Mouse (Mus musculus) hindbrain, postnatal 0 days (tissue): Measurements from ENCODE around the gene Ybx1. TPM values are rescaled to one million over a fixed set of nuclear protein-coding genes. Genes with fewer than 3 reads are reported as not detected.

ENCODE experiments used
- ATAC-seq: fragments of 200-750 bp; cut with Nextera tagmentation; 2 replicates; pipeline ENCODE4 v1.8.0; 2017; ENCODE audit warnings: mild to moderate bottlenecking, moderate TSS enrichment, moderate library complexity
- DNase-seq: peaks from one replicate; pipeline ENCODE4 v3.0.0-alpha.2; 2015; ENCODE audit warnings: low spot score
- H3K27ac ChIP-seq: fragments of 300-500 bp; sonication (generic); 2 replicates; pipeline ENCODE4 v1.5.1; 2014; ENCODE audit warnings: mild to moderate bottlenecking
- H3K27me3 ChIP-seq: fragments of 300-500 bp; sonication (generic); 2 replicates; pipeline ENCODE4 v1.6.1; 2014; ENCODE audit warnings: low read length, mixed read lengths; ENCODE audit not compliant: insufficient read depth
- H3K36me3 ChIP-seq: fragments of 300-500 bp; sonication (generic); 2 replicates; pipeline ENCODE4 v1.6.1; 2014; ENCODE audit warnings: low read length, mixed read lengths; ENCODE audit not compliant: insufficient read depth
- H3K4me1 ChIP-seq: fragments of 300-500 bp; sonication (generic); 2 replicates; pipeline ENCODE4 v1.6.1; 2014; ENCODE audit warnings: antibody characterized with exemption, low read length, mixed read lengths; ENCODE audit not compliant: insufficient read depth
- H3K4me2 ChIP-seq: fragments of 300-500 bp; sonication (generic); 2 replicates; pipeline ENCODE4 v1.6.1; 2014; ENCODE audit warnings: low read depth, mild to moderate bottlenecking, low read length, moderate library complexity, mixed read lengths
- H3K4me3 ChIP-seq: fragments of 300-500 bp; sonication (generic); 2 replicates; pipeline ENCODE4 v1.5.1; 2014; ENCODE audit warnings: low read length
- H3K9ac ChIP-seq: fragments of 300-500 bp; sonication (generic); replicated peaks from 2 replicates; pipeline ENCODE4 v1.6.1; 2014; ENCODE audit warnings: mild to moderate bottlenecking, low read length, moderate library complexity, mixed read lengths
- H3K9me3 ChIP-seq: fragments of 300-500 bp; sonication (generic); 2 replicates; pipeline ENCODE4 v1.6.1; 2016; ENCODE audit warnings: low read length, mixed read lengths
- CTCF ChIP-seq: IDR thresholded peaks from 2 replicates; pipeline ENCODE4 v1.5.1; 2016; ENCODE audit warnings: antibody characterized with exemption, control low read depth, low read depth
- WGBS: fragments of 180-500 bp; shearing (Covaris S2); extraction: QIAGEN DNeasy Blood & Tissue Kit; methylation state at CpG from one replicate; pipeline ENCODE4 v1.1.7; 2014; 5-methylcytosine and 5-hydroxymethylcytosine counted together
- polyA plus RNA-seq: library from polyadenylated mRNA; unstranded; fragments of >200 nt; fragmentation: Nextera tagmentation; extraction: Ambion mirVana; gene quantifications from 2 replicates; pipeline ENCODE4 v1.2.1, GENCODE M21; 2015
- total RNA-seq: library from RNA; depleted of rRNA; stranded (reverse); fragments of >200 nt; gene quantifications from 2 replicates; pipeline ENCODE4 v1.2.3, GENCODE M21; 2014

Ybx1 gene
- total and polyA plus RNA-seq, 2 experiments from 2014 or later, result 376 to 922 TPM

DNA sequence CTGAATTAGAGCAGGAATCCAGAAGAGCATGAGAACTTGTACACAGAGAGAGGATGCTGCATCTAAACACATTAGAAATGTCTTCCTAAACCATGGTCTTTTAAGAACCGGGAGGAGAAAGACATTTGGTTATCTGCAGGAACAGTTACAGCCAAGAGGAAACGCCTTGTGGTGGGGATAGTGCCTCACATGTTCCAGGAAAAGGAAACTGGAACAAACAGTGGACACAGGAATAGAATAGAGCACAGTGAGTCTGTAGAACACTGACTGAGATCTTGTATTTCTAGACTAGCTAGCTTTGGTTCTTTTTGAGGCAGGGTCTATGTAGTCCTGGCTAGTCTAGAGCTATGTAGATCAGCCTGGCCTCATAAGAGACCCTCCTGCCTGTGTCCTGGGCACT, 19.2 kb downstream of the Ybx1 start:
- Histone ChIP-seq H3K4me3 (no peak overlapping the region), H3K9ac (no peak overlapping the region), H3K27me3 (no peaks in the 10 kb centered on the region), H3K27ac (no peak overlapping the region), H3K9me3 (no peaks in the 10 kb centered on the region), H3K4me1 (no peaks in the 10 kb centered on the region), H3K4me2 (no peak overlapping the region), H3K36me3 (peaks cover 60% of the 10 kb centered on the region)
- TF ChIP-seq CTCF, result no peak
- 87% methylated on average over 2 of the region's 2 CpGs for WGBS
- ATAC-seq (no peak), DNase-seq (no peak)

DNA sequence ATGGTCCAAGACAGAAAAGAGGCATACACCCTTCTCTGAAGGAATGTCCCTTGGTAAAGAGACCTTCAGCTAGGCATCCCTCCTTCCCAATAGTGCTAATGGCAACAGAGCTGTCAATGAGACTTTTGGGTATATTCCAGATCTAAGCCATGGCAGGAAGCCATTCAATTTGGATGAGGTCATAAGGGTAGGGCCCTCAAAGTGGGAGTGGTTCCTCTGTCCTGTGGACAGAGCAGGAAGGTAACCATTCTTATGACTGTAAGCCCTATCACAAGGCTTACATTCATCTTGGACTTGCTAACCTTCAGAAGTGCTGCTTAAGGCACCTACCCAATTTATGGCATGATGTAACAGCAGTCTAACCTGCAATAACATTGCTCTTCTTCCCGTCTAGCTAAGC, 19.8 kb downstream of the Ybx1 start:
- ATAC-seq, result no peak
- no peak for TF ChIP-seq CTCF
- DNase-seq, result no peak
- no peaks in the 10 kb centered on the region for H3K27me3 ChIP-seq
- no peaks in the 10 kb centered on the region for H3K9me3 ChIP-seq
- no peak overlapping the region for H3K4me3 ChIP-seq
- H3K27ac ChIP-seq, result no peak overlapping the region
- no peak overlapping the region for H3K4me2 ChIP-seq
- 92% methylated on average over 1 of the region's 1 CpGs for WGBS
- H3K4me1 ChIP-seq, result no peaks in the 10 kb centered on the region
- no peak overlapping the region for H3K9ac ChIP-seq
- H3K36me3 ChIP-seq, result peaks cover 62% of the 10 kb centered on the region

DNA sequence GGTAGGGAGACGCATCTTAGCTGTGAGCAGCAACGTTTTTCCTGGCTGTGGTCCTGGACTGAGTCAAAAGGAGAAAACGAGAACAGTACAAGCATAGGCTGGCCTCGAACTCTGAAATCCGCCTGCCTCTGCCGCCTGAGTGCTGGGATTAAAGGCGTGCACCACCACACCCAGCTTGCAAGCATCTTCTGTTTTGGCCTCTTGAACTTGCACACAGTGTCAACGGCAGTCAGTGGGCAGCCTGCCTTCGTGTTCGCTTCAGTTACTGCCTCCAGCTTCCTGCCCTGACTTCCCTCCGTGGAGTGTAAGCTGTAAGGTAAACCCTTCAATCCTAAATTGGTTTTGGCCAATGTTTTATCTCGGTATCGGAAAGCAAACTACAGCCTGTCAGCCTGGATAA, 27.8 kb downstream of the Ybx1 start:
- Histone ChIP-seq H3K9me3 (no peaks in the 10 kb centered on the region), H3K27ac (no peak overlapping the region), H3K4me3 (no peak overlapping the region), H3K36me3 (peaks cover 18% of the 10 kb centered on the region), H3K9ac (no peak overlapping the region), H3K27me3 (no peaks in the 10 kb centered on the region), H3K4me1 (no peaks in the 10 kb centered on the region), H3K4me2 (no peak overlapping the region)
- 79% methylated on average over 13 of the region's 13 CpGs for WGBS
- DNase-seq, result no peak
- ATAC-seq, result no peak
- no peak for TF ChIP-seq CTCF

DNA sequence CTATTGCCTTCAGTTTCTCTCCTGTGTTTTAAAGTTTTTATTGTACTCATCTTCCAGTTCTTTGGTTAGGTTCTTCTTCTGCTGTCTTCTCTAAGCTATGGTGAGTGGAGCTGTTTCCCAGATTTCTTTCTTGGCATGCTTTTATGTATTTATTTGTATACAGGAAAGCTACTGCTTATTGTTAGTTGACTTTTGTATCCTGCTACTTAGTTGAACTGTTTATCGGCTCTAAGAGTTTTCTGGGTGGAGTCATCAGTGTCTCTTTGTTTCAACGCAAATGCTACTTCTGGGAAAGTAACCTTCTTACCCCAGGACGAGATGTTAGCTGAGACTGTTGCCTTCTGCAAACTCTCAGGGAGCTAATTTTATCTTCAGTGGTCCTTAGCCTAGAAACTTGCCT, 30.9 kb downstream of the Ybx1 start:
- TF ChIP-seq CTCF, result no peak
- 78% methylated on average over 3 of the region's 3 CpGs for WGBS
- Histone ChIP-seq H3K4me3 (no peak overlapping the region), H3K27ac (no peak overlapping the region), H3K4me2 (no peak overlapping the region), H3K36me3 (no peaks in the 10 kb centered on the region), H3K27me3 (no peaks in the 10 kb centered on the region), H3K9ac (no peak overlapping the region), H3K4me1 (no peaks in the 10 kb centered on the region), H3K9me3 (no peaks in the 10 kb centered on the region)
- no peak for ATAC-seq
- DNase-seq, result no peak

DNA sequence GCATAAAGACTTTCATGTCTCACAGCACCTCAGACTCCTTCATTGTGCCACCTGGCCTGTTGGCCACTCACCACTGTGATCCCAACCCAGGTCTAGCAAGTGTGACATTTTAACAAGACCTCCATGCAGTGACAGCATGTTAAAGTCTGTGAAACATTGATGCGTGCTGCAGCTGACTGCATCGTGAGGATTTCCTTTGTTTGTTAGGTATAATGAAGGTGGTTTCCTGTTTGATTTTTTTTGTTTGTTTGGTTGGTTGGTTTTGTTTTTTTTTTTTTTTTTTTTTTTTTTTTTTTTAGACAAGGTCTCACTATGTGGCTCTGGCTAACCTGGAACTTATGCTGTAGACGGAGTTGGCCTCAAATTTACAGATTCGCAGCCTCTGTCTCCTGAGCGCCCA, 31.9 kb downstream of the Ybx1 start:
- no peak overlapping the region for H3K27ac ChIP-seq
- DNase-seq (no peak), ATAC-seq (no peak)
- H3K4me1 ChIP-seq, result no peaks in the 10 kb centered on the region
- H3K4me2 ChIP-seq, result no peak overlapping the region
- H3K9ac ChIP-seq, result no peak overlapping the region
- H3K36me3 ChIP-seq, result no peaks in the 10 kb centered on the region
- WGBS, result 93% methylated on average over 5 of the region's 5 CpGs
- H3K9me3 ChIP-seq, result no peaks in the 10 kb centered on the region
- no peak overlapping the region for H3K4me3 ChIP-seq
- no peaks in the 10 kb centered on the region for H3K27me3 ChIP-seq
- no peak for TF ChIP-seq CTCF

DNA sequence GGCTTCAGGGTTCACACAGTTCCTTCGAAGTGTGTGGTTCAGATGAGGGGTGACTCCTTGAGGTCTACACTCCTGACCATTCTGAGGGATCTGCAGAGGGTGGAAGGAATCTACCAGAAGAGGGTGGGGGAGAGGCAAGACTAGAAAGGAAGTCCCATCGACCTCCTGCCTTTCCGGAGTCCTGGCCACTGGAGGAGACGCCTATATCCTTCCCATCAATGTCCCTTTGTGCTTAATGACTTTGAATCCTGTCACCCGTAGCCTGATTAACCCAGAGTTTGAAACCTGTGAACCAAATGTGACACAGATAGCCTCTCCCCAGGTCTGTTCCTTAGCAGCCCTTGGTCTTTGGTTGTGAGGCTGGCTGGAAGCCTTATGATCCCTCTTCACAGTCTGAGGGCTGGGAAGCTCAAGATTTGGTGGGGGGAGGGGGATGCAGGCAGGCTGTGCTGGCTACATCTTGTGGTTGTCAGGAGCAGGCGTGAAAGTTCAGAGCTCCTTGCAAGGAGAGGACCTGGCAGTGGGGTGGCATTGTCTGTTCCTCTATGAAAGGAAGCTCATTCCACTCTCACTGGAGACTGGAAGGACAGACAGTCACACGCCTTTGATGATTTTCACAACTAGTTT, 33.2 kb downstream of the Ybx1 start:
- WGBS, result 64% methylated on average over 7 of the region's 7 CpGs
- TF ChIP-seq CTCF, result no peak
- ATAC-seq (no peak), DNase-seq (no peak)
- no peak overlapping the region for H3K4me3 ChIP-seq
- H3K4me2 ChIP-seq, result no peak overlapping the region
- H3K27ac ChIP-seq, result no peak overlapping the region
- H3K4me1 ChIP-seq, result no peaks in the 10 kb centered on the region
- H3K36me3 ChIP-seq, result no peaks in the 10 kb centered on the region
- H3K27me3 ChIP-seq, result no peaks in the 10 kb centered on the region
- H3K9ac ChIP-seq, result no peak overlapping the region
- H3K9me3 ChIP-seq, result no peaks in the 10 kb centered on the region

DNA sequence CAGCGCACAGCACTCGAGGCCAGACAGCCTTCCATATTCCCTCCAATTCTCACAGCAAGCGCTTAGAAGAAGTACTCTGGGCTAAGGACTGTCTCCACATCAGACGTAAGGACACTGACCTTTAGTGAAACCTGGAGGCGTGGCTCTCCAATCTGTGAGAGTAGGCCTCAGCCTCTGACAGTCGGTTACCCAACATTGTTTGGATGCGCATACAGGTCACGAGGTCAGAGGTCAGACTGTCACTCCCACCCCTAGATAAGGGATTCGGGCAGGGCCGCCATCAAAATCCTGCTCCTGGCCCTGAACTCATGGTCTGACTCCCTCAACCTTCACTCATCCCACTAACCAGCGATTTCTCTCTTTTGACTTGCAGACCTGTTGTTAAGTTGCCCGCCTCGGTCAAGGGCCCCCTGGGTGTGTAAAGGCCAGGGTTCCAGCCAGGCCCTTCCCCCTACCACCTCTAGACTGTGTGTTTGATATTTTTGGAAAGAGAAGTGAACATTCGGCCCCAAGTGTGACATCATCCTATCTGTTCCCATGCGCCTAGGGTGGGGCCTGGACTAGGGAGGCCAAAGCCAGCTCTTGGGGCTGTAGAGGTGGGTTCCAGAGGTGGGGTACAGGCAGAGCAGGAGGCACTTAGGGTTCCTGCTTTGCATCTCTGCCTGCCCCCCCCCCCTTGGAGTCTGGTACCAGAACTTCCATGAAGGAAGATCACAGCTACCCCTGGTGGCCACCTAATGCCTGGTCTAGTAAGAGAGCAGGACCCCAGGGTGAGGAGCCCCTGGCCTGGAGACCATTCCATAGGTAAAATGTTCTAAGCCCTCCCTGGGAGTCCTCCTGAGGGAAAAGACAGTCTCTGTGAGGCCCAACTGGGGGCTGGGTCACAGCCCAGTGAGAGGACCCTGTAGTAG, 34.8 kb downstream of the Ybx1 start:
- Histone ChIP-seq H3K9ac (no peak overlapping the region), H3K9me3 (no peaks in the 10 kb centered on the region), H3K27me3 (no peaks in the 10 kb centered on the region), H3K4me2 (no peak overlapping the region), H3K36me3 (no peaks in the 10 kb centered on the region), H3K4me3 (no peak overlapping the region), H3K4me1 (peaks cover 3% of the 10 kb centered on the region; the same call in 1 of the 2 replicates), H3K27ac (no peak overlapping the region)
- DNase-seq (no peak), ATAC-seq (no peak)
- 78% methylated on average over 15 of the region's 15 CpGs for WGBS
- TF ChIP-seq CTCF, result peak; percentile 44
